Mouse (Mus musculus) heart, embryonic 10.5 days (tissue): Measurements from ENCODE around the gene Gpank1. TPM values are rescaled to one million over a fixed set of nuclear protein-coding genes. Genes with fewer than 3 reads are reported as not detected.

ENCODE experiments used
- DNase-seq: peaks from one replicate; pipeline ENCODE4 v3.0.0-alpha.2; 2017; ENCODE audit warnings: low spot score
- H3K27ac ChIP-seq: fragments of 300-500 bp; sonication (generic); 2 replicates; pipeline ENCODE4 v1.5.1; 2016; ENCODE audit warnings: mild to moderate bottlenecking
- H3K27me3 ChIP-seq: fragments of 300-500 bp; sonication (generic); 2 replicates; pipeline ENCODE4 v1.6.1; 2016; ENCODE audit warnings: mild to moderate bottlenecking; ENCODE audit not compliant: poor library complexity, insufficient read depth, severe bottlenecking
- H3K36me3 ChIP-seq: fragments of 300-500 bp; sonication (generic); 2 replicates; pipeline ENCODE4 v1.6.1; 2016; ENCODE audit warnings: mild to moderate bottlenecking, moderate library complexity
- H3K4me1 ChIP-seq: fragments of 300-500 bp; sonication (generic); 2 replicates; pipeline ENCODE4 v1.6.1; 2016; ENCODE audit warnings: mild to moderate bottlenecking
- H3K4me3 ChIP-seq: fragments of 300-500 bp; sonication (generic); 2 replicates; pipeline ENCODE4 v1.5.1; 2016; ENCODE audit warnings: mild to moderate bottlenecking, moderate library complexity
- H3K9me3 ChIP-seq: fragments of 300-500 bp; sonication (generic); 2 replicates; pipeline ENCODE4 v1.6.1; 2016; ENCODE audit warnings: mild to moderate bottlenecking, moderate library complexity
- WGBS: fragments of 180-500 bp; shearing (Covaris S2); methylation state at CpG from one replicate; pipeline ENCODE4 v1.1.7; 2016; 5-methylcytosine and 5-hydroxymethylcytosine counted together
- polyA plus RNA-seq: library from polyadenylated mRNA; unstranded; fragments of >200 nt; fragmentation: Nextera tagmentation; extraction: Ambion mirVana; gene quantifications from 2 replicates; pipeline ENCODE4 v1.2.1, GENCODE M21; 2016

The Gpank1 gene
- polyA plus RNA-seq, 1 experiment from 2014 or later: 24.5 TPM

GRCm38 (mm10) chr17:35146139-35146538, 24.9 kb downstream of the Gpank1 start:
- Histone ChIP-seq H3K36me3 (peaks cover 98% of the 10 kb centered on the region), H3K4me1 (no peaks in the 10 kb centered on the region), H3K27ac (no peak overlapping the region), H3K4me3 (no peak overlapping the region), H3K27me3 (no peaks in the 10 kb centered on the region), H3K9me3 (no peaks in the 10 kb centered on the region)
- no peak for DNase-seq
- WGBS: 87% methylated on average over 5 of the region's 5 CpGs

GRCm38 (mm10) chr17:35147348-35147747, 26.1 kb downstream of the Gpank1 start:
- WGBS: 55% methylated on average over 3 of the region's 3 CpGs
- no peak for DNase-seq
- Histone ChIP-seq H3K4me3 (no peak overlapping the region), H3K36me3 (peaks cover 98% of the 10 kb centered on the region), H3K27ac (no peak overlapping the region), H3K4me1 (no peaks in the 10 kb centered on the region), H3K27me3 (no peaks in the 10 kb centered on the region), H3K9me3 (no peaks in the 10 kb centered on the region)

GRCm38 (mm10) chr17:35147922-35148639, 26.8 kb downstream of the Gpank1 start:
- H3K4me3 ChIP-seq: no peak overlapping the region
- DNase-seq: no peak

GRCm38 (mm10) chr17:35152121-35152520, 30.9 kb downstream of the Gpank1 start:
- Histone ChIP-seq H3K27me3 (no peaks in the 10 kb centered on the region), H3K9me3 (no peaks in the 10 kb centered on the region), H3K4me3 (no peak overlapping the region), H3K4me1 (no peaks in the 10 kb centered on the region), H3K27ac (no peak overlapping the region), H3K36me3 (peaks cover 98% of the 10 kb centered on the region)
- 97% methylated on average over 4 of the region's 4 CpGs for WGBS
- no peak for DNase-seq

More at GRCm38 (mm10) chr17:35147922-35148639, 26.8 kb downstream of the Gpank1 start:
- Histone ChIP-seq H3K9me3 (no peaks in the 10 kb centered on the region), H3K27ac (no peak overlapping the region), H3K36me3 (peaks cover 98% of the 10 kb centered on the region), H3K4me1 (no peaks in the 10 kb centered on the region), H3K27me3 (no peaks in the 10 kb centered on the region)
- WGBS: 74% methylated on average over 5 of the region's 5 CpGs

- 91% methylated on average over 9 of the region's 9 CpGs for WGBS
- no peak for DNase-seq
- no peaks in the 10 kb centered on the region for H3K9me3 ChIP-seq
- no peaks in the 10 kb centered on the region for H3K4me1 ChIP-seq
- H3K36me3 ChIP-seq: peaks cover 98% of the 10 kb centered on the region
- H3K27me3 ChIP-seq: no peaks in the 10 kb centered on the region
- H3K27ac ChIP-seq: no peak overlapping the region
- H3K4me3 ChIP-seq: no peak overlapping the region
These were observed 31.8 kb downstream of the Gpank1 start for GRCm38 (mm10) chr17:35153077-35153476.

- no peak overlapping the region for H3K4me3 ChIP-seq
- H3K27me3 ChIP-seq: no peaks in the 10 kb centered on the region
- peaks cover 98% of the 10 kb centered on the region for H3K36me3 ChIP-seq
- no peaks in the 10 kb centered on the region for H3K4me1 ChIP-seq
- 88% methylated on average over 4 of the region's 4 CpGs for WGBS
- no peak overlapping the region for H3K27ac ChIP-seq
- H3K9me3 ChIP-seq: no peaks in the 10 kb centered on the region
- DNase-seq: no peak
These were observed 32.7 kb downstream of the Gpank1 start for GRCm38 (mm10) chr17:35153931-35154330.

GRCm38 (mm10) chr17:35154616-35155015, 33.4 kb downstream of the Gpank1 start:
- no peak overlapping the region for H3K27ac ChIP-seq
- no peak for DNase-seq

GRCm38 (mm10) chr17:35155451-35155850, 34.2 kb downstream of the Gpank1 start:
- Histone ChIP-seq H3K9me3 (no peaks in the 10 kb centered on the region), H3K36me3 (peaks cover 98% of the 10 kb centered on the region), H3K27me3 (no peaks in the 10 kb centered on the region), H3K4me1 (no peaks in the 10 kb centered on the region), H3K4me3 (no peak overlapping the region), H3K27ac (no peak overlapping the region)
- WGBS: 93% methylated on average over 12 of the region's 12 CpGs
- DNase-seq: no peak

More at GRCm38 (mm10) chr17:35154616-35155015, 33.4 kb downstream of the Gpank1 start:
- H3K27me3 ChIP-seq: no peaks in the 10 kb centered on the region
- WGBS: 79% methylated on average over 7 of the region's 7 CpGs
- H3K4me1 ChIP-seq: no peaks in the 10 kb centered on the region
- no peak overlapping the region for H3K4me3 ChIP-seq
- no peaks in the 10 kb centered on the region for H3K9me3 ChIP-seq
- peaks cover 98% of the 10 kb centered on the region for H3K36me3 ChIP-seq

- H3K4me3 ChIP-seq: no peak overlapping the region
- 92% methylated on average over 33 of the region's 33 CpGs for WGBS
These were observed 35.4 kb downstream of the Gpank1 start for GRCm38 (mm10) chr17:35156461-35157200.

GRCm38 (mm10) chr17:35157254-35157653, 36.0 kb downstream of the Gpank1 start:
- Histone ChIP-seq H3K4me1 (peaks cover 4% of the 10 kb centered on the region; the same call in 1 of the 2 replicates), H3K27ac (no peak overlapping the region), H3K9me3 (no peaks in the 10 kb centered on the region), H3K27me3 (no peaks in the 10 kb centered on the region), H3K4me3 (no peak overlapping the region), H3K36me3 (peaks cover 100% of the 10 kb centered on the region)
- no peak for DNase-seq
- 89% methylated on average over 8 of the region's 8 CpGs for WGBS

More at GRCm38 (mm10) chr17:35156461-35157200, 35.4 kb downstream of the Gpank1 start:
- H3K9me3 ChIP-seq: no peaks in the 10 kb centered on the region
- no peak for DNase-seq
- 0 out of 2 replicates have a peak, but pooled peaks cover 2% of the 10 kb centered on the region for H3K4me1 ChIP-seq
- no peak overlapping the region for H3K27ac ChIP-seq
- H3K36me3 ChIP-seq: peaks cover 100% of the 10 kb centered on the region
- no peaks in the 10 kb centered on the region for H3K27me3 ChIP-seq

GRCm38 (mm10) chr17:35157661-35158175, 36.5 kb downstream of the Gpank1 start:
- H3K27ac ChIP-seq: no peak overlapping the region
- peaks cover 99% of the 10 kb centered on the region for H3K36me3 ChIP-seq
- DNase-seq: no peak
- H3K9me3 ChIP-seq: no peaks in the 10 kb centered on the region
- peaks cover 8% of the 10 kb centered on the region for H3K4me1 ChIP-seq
- no peaks in the 10 kb centered on the region for H3K27me3 ChIP-seq
- H3K4me3 ChIP-seq: no peak overlapping the region
- 97% methylated on average over 8 of the region's 8 CpGs for WGBS

GRCm38 (mm10) chr17:35158850-35159593, 37.8 kb downstream of the Gpank1 start:
- Histone ChIP-seq H3K36me3 (peaks cover 88% of the 10 kb centered on the region), H3K4me1 (peaks cover 17% of the 10 kb centered on the region), H3K4me3 (no peak overlapping the region), H3K9me3 (no peaks in the 10 kb centered on the region), H3K27ac (no peak overlapping the region), H3K27me3 (no peaks in the 10 kb centered on the region)
- 90% methylated on average over 16 of the region's 16 CpGs for WGBS
- DNase-seq: no peak
